ENCODE assay signal across 17 mouse cellular contexts in the genomic region with DNA sequence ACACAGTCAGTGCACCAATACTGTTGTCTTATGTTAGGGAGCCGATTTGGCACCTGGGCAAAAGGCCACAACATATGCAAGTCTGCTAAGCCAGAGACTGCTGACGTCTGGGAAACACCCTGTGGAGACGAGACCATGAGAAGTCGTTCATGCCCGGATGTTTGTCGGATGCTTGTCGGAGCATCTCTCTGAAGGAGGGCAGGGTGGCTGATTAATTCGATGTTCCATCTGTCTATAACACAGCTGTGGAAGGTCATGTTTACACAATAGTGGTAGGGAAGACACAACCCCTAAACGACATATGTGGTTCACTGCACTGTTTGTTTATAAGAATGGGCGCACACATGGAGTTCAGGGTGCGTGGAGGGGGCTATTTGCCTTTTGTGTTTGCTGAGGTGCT. TPM values are rescaled to one million over a fixed set of nuclear protein-coding genes. Genes with fewer than 3 reads are reported as not detected.
DNase-seq lines count a peak whose midpoint lies in the region; ATAC-seq lines count a peak whose summit lies in the region.
"Had no signal": no experiment of that assay in that cellular context is flagged by ENCODE, and none has a peak within 500 bp of the region (broad histone marks: within the 10 kb centered on the region; RNA-seq: fewer than 3 reads in every experiment).

No protein-coding gene starts in this region.

- no peaks in the 10 kb centered on the region; the same call in 1 of the 2 replicates for H3K4me1 ChIP-seq in hindbrain, embryonic 11.5 days (replicated peaks; ENCODE audit: control insufficient read depth, insufficient read depth, low read length)
- peaks cover 15% of the 10 kb centered on the region; the same call in 1 of the 2 replicates for H3K4me1 ChIP-seq in hindbrain, embryonic 14.5 days (replicated peaks; ENCODE audit: control insufficient read depth, insufficient read depth, low read length)
- peaks cover 26% of the 10 kb centered on the region for H3K4me1 ChIP-seq in lung, embryonic 16.5 days (replicated peaks; ENCODE audit: control insufficient read depth, insufficient read depth, low read length)
- H3K4me1 ChIP-seq in midbrain, embryonic 11.5 days (ENCODE audit: control insufficient read depth, insufficient read depth, low read length): no peaks in the 10 kb centered on the region
- 0 out of 2 replicates have a peak, but pooled peaks cover 7% of the 10 kb centered on the region for H3K4me1 ChIP-seq in midbrain, embryonic 14.5 days (ENCODE audit: control insufficient read depth, insufficient read depth, low read length)
- H3K4me1 ChIP-seq in intestine, embryonic 16.5 days (ENCODE audit: control insufficient read depth, insufficient read depth, low read length): no peaks in the 10 kb centered on the region
- H3K4me1 ChIP-seq: embryonic facial prominence, embryonic 12.5 days had no signal

- H3K9ac ChIP-seq in hindbrain, embryonic 11.5 days (ENCODE audit: low read depth, low read length): no peak overlapping the region
- H3K9ac ChIP-seq in hindbrain, embryonic 14.5 days: no peak overlapping the region
- H3K9ac ChIP-seq in lung, embryonic 16.5 days (ENCODE audit: low read length): no peak overlapping the region
- no peak overlapping the region for H3K9ac ChIP-seq in midbrain, embryonic 11.5 days (ENCODE audit: low read length)
- H3K9ac ChIP-seq in midbrain, embryonic 14.5 days (replicated peaks; ENCODE audit: low read length): no peak overlapping the region
- no peak overlapping the region for H3K9ac ChIP-seq in intestine, embryonic 16.5 days (ENCODE audit: low read depth, low read length)
- H3K9ac ChIP-seq: embryonic facial prominence, embryonic 12.5 days; forebrain, embryonic 15.5 days had no signal

- no peaks in the 10 kb centered on the region for H3K9me3 ChIP-seq in hindbrain, embryonic 11.5 days (ENCODE audit: control insufficient read depth, low read length)
- H3K9me3 ChIP-seq in hindbrain, embryonic 14.5 days (ENCODE audit: control insufficient read depth, low read length): no peaks in the 10 kb centered on the region
- H3K9me3 ChIP-seq in lung, embryonic 16.5 days (ENCODE audit: control insufficient read depth, low read length): no peaks in the 10 kb centered on the region
- H3K9me3 ChIP-seq in midbrain, embryonic 11.5 days (ENCODE audit: control insufficient read depth, low read length): no peaks in the 10 kb centered on the region
- no peaks in the 10 kb centered on the region for H3K9me3 ChIP-seq in midbrain, embryonic 14.5 days (ENCODE audit: control insufficient read depth, low read length)
- no peaks in the 10 kb centered on the region for H3K9me3 ChIP-seq in intestine, embryonic 16.5 days (ENCODE audit: control insufficient read depth, low read length)
- H3K9me3 ChIP-seq: embryonic facial prominence, embryonic 12.5 days; forebrain, embryonic 15.5 days; heart, embryonic 10.5 days had no signal

- no peak overlapping the region for H3K4me2 ChIP-seq in hindbrain, embryonic 11.5 days (replicated peaks; ENCODE audit: low read depth, low read length)
- H3K4me2 ChIP-seq in hindbrain, embryonic 14.5 days (replicated peaks): no peak overlapping the region
- no peak overlapping the region for H3K4me2 ChIP-seq in lung, embryonic 16.5 days (ENCODE audit: low read depth, low read length)
- H3K4me2 ChIP-seq in midbrain, embryonic 11.5 days: no peak overlapping the region
- H3K4me2 ChIP-seq in midbrain, embryonic 14.5 days (ENCODE audit: low read length): no peak overlapping the region
- no peak overlapping the region for H3K4me2 ChIP-seq in intestine, embryonic 16.5 days (ENCODE audit: low read depth, low read length)
- H3K4me2 ChIP-seq: embryonic facial prominence, embryonic 12.5 days; forebrain, embryonic 15.5 days had no signal

- H3K36me3 ChIP-seq in hindbrain, embryonic 11.5 days (ENCODE audit: control insufficient read depth, insufficient read depth, low read length): no peaks in the 10 kb centered on the region
- H3K36me3 ChIP-seq in hindbrain, embryonic 14.5 days (replicated peaks; ENCODE audit: control insufficient read depth, insufficient read depth): no peaks in the 10 kb centered on the region
- peaks cover 43% of the 10 kb centered on the region for H3K36me3 ChIP-seq in lung, embryonic 16.5 days (ENCODE audit: control insufficient read depth, insufficient read depth, low read length)
- H3K36me3 ChIP-seq in midbrain, embryonic 11.5 days (ENCODE audit: control insufficient read depth, insufficient read depth, low read length): no peaks in the 10 kb centered on the region
- no peaks in the 10 kb centered on the region for H3K36me3 ChIP-seq in midbrain, embryonic 14.5 days (ENCODE audit: control insufficient read depth, insufficient read depth, low read length)
- H3K36me3 ChIP-seq in intestine, embryonic 16.5 days (ENCODE audit: control insufficient read depth, insufficient read depth, low read length): peaks cover 4% of the 10 kb centered on the region; the same call in 1 of the 2 replicates
- H3K36me3 ChIP-seq: embryonic facial prominence, embryonic 12.5 days; forebrain, embryonic 15.5 days had no signal

- no peak overlapping the region for H3K4me3 ChIP-seq in hindbrain, embryonic 11.5 days (ENCODE audit: low read depth, low read length)
- no peak overlapping the region for H3K4me3 ChIP-seq in hindbrain, embryonic 14.5 days (replicated peaks; ENCODE audit: low read length)
- H3K4me3 ChIP-seq in lung, embryonic 16.5 days (ENCODE audit: low read length): no peak overlapping the region
- H3K4me3 ChIP-seq in midbrain, embryonic 11.5 days (ENCODE audit: low read depth, low read length): no peak overlapping the region
- no peak overlapping the region for H3K4me3 ChIP-seq in midbrain, embryonic 14.5 days (replicated peaks; ENCODE audit: low read depth, low read length)
- no peak overlapping the region for H3K4me3 ChIP-seq in intestine, embryonic 16.5 days (ENCODE audit: low read length)
- H3K4me3 ChIP-seq: embryonic facial prominence, embryonic 12.5 days; forebrain, embryonic 15.5 days; heart, embryonic 10.5 days had no signal

- H3K27me3 ChIP-seq in hindbrain, embryonic 11.5 days (ENCODE audit: control insufficient read depth, insufficient read depth, low read length): no peaks in the 10 kb centered on the region
- no peaks in the 10 kb centered on the region for H3K27me3 ChIP-seq in hindbrain, embryonic 14.5 days (ENCODE audit: control insufficient read depth, insufficient read depth, low read length)
- H3K27me3 ChIP-seq in lung, embryonic 16.5 days (ENCODE audit: control insufficient read depth, insufficient read depth, low read depth, low read length): no peaks in the 10 kb centered on the region
- no peaks in the 10 kb centered on the region for H3K27me3 ChIP-seq in midbrain, embryonic 11.5 days (ENCODE audit: control insufficient read depth, insufficient read depth, low read length)
- no peaks in the 10 kb centered on the region for H3K27me3 ChIP-seq in midbrain, embryonic 14.5 days (ENCODE audit: control insufficient read depth, insufficient read depth, low read length)
- no peaks in the 10 kb centered on the region for H3K27me3 ChIP-seq in intestine, embryonic 16.5 days (replicated peaks; ENCODE audit: control insufficient read depth, insufficient read depth, low read length)
- H3K27me3 ChIP-seq: embryonic facial prominence, embryonic 12.5 days; forebrain, embryonic 15.5 days had no signal

- DNase-seq in hindbrain, embryonic 11.5 days (ENCODE audit: low spot score): peak; percentile 42
- no peak for DNase-seq in hindbrain, embryonic 14.5 days (ENCODE audit: low spot score)
- DNase-seq in lung, postnatal 36 days: no peak
- DNase-seq in midbrain, embryonic 11.5 days (ENCODE audit: low spot score, missing footprints): no peak
- DNase-seq in midbrain, embryonic 14.5 days: no peak
- DNase-seq: adrenal gland, postnatal 14 days; cerebellum, adult 11-12 months; cerebellum, adult 9-10 months; gastrocnemius, postnatal 10 days; heart, adult 18-20 months; heart, postnatal 10 days; heart, postnatal 4 days had no signal

- no peak overlapping the region for H3K27ac ChIP-seq in hindbrain, embryonic 11.5 days (ENCODE audit: low read depth, low read length)
- no peak overlapping the region for H3K27ac ChIP-seq in hindbrain, embryonic 14.5 days
- H3K27ac ChIP-seq in lung, embryonic 16.5 days (ENCODE audit: low read length): no peak overlapping the region
- H3K27ac ChIP-seq in midbrain, embryonic 11.5 days (ENCODE audit: low read depth, low read length): no peak overlapping the region
- no peak overlapping the region for H3K27ac ChIP-seq in midbrain, embryonic 14.5 days (replicated peaks; ENCODE audit: low read depth, low read length)
- H3K27ac ChIP-seq in intestine, embryonic 16.5 days (ENCODE audit: low read length): no peak overlapping the region
- H3K27ac ChIP-seq: embryonic facial prominence, embryonic 12.5 days; forebrain, embryonic 15.5 days; heart, embryonic 10.5 days had no signal

- WGBS in hindbrain, embryonic 11.5 days: 48% methylated on average over 11 of the region's 11 CpGs
- WGBS in hindbrain, embryonic 14.5 days: 21% methylated on average over 11 of the region's 11 CpGs
- WGBS in lung, embryonic 16.5 days: 35% methylated on average over 11 of the region's 11 CpGs
- 63% methylated on average over 11 of the region's 11 CpGs for WGBS in midbrain, embryonic 11.5 days
- WGBS in midbrain, embryonic 14.5 days: 64% methylated on average over 11 of the region's 11 CpGs
- WGBS in intestine, embryonic 16.5 days: 50% methylated on average over 11 of the region's 11 CpGs

- ATAC-seq in hindbrain, embryonic 11.5 days (ENCODE audit: low FRiP score): no peak
- no peak for ATAC-seq in hindbrain, embryonic 14.5 days (ENCODE audit: low FRiP score)
- ATAC-seq in lung, embryonic 16.5 days (ENCODE audit: low read depth): peak; percentile 6; the same call in 1 of the 2 replicates
- ATAC-seq in midbrain, embryonic 11.5 days (ENCODE audit: low FRiP score): 0 out of 2 replicates have a peak, but pooled peaks have one; percentile 9
- no peak for ATAC-seq in midbrain, embryonic 14.5 days (ENCODE audit: low FRiP score, low TSS enrichment)
- peak; percentile 45 for ATAC-seq in intestine, embryonic 16.5 days
- ATAC-seq: forebrain, embryonic 15.5 days had no signal

RNA-seq across cellular contexts. Expression of a gene that starts 25.0 kb away (rescaled TPM):
- 3.3 and 4.4 TPM in 2 replicates for polyA plus RNA-seq in hindbrain, embryonic 11.5 days (2014; fragmentation: Nextera tagmentation; extraction: Ambion mirVana)
- 2.6 and 2.9 TPM in 2 replicates for polyA plus RNA-seq in hindbrain, embryonic 14.5 days (2014; fragmentation: Nextera tagmentation; extraction: Ambion mirVana)
- 102 and 112 TPM in 2 replicates for polyA plus RNA-seq in lung, embryonic 16.5 days (2015; fragmentation: Nextera tagmentation; extraction: Ambion mirVana)
- 3.8 and 3.9 TPM in 2 replicates for polyA plus RNA-seq in midbrain, embryonic 11.5 days (2014; fragmentation: Nextera tagmentation; extraction: Ambion mirVana)
- polyA plus RNA-seq in midbrain, embryonic 14.5 days (2014; fragmentation: Nextera tagmentation; extraction: Ambion mirVana): 1.2 and 1.8 TPM in 2 replicates
- 26.7 and 29.7 TPM in 2 replicates for polyA plus RNA-seq in intestine, embryonic 16.5 days (2015; fragmentation: Nextera tagmentation; extraction: Ambion mirVana)

RNA-seq across cellular contexts. Expression of a gene that starts 29.4 kb away (rescaled TPM):
- 174 and 183 TPM in 2 replicates for polyA plus RNA-seq in hindbrain, embryonic 11.5 days (2014; fragmentation: Nextera tagmentation; extraction: Ambion mirVana)
- polyA plus RNA-seq in hindbrain, embryonic 14.5 days (2014; fragmentation: Nextera tagmentation; extraction: Ambion mirVana): 148 and 149 TPM in 2 replicates
- 162 and 173 TPM in 2 replicates for polyA plus RNA-seq in lung, embryonic 16.5 days (2015; fragmentation: Nextera tagmentation; extraction: Ambion mirVana)
- polyA plus RNA-seq in midbrain, embryonic 11.5 days (2014; fragmentation: Nextera tagmentation; extraction: Ambion mirVana): 170 and 171 TPM in 2 replicates
- polyA plus RNA-seq in midbrain, embryonic 14.5 days (2014; fragmentation: Nextera tagmentation; extraction: Ambion mirVana): 158 and 179 TPM in 2 replicates
- polyA plus RNA-seq in intestine, embryonic 16.5 days (2015; fragmentation: Nextera tagmentation; extraction: Ambion mirVana): 172 and 194 TPM in 2 replicates

RNA-seq across cellular contexts. Expression of a gene that starts 56.5 kb away (rescaled TPM):
- 432 and 442 TPM in 2 replicates for polyA plus RNA-seq in hindbrain, embryonic 11.5 days (2014; fragmentation: Nextera tagmentation; extraction: Ambion mirVana)
- polyA plus RNA-seq in hindbrain, embryonic 14.5 days (2014; fragmentation: Nextera tagmentation; extraction: Ambion mirVana): 372 and 509 TPM in 2 replicates
- 455 and 526 TPM in 2 replicates for polyA plus RNA-seq in lung, embryonic 16.5 days (2015; fragmentation: Nextera tagmentation; extraction: Ambion mirVana)
- 443 and 494 TPM in 2 replicates for polyA plus RNA-seq in midbrain, embryonic 11.5 days (2014; fragmentation: Nextera tagmentation; extraction: Ambion mirVana)
- 409 and 512 TPM in 2 replicates for polyA plus RNA-seq in midbrain, embryonic 14.5 days (2014; fragmentation: Nextera tagmentation; extraction: Ambion mirVana)
- 471 and 487 TPM in 2 replicates for polyA plus RNA-seq in intestine, embryonic 16.5 days (2015; fragmentation: Nextera tagmentation; extraction: Ambion mirVana)

Comparison
In these comparisons a context has a peak if more than half of its experiments do, and no peak if none do; other contexts are left out.
1. ATAC-seq: peak in lung, embryonic 16.5 days (single experiment), midbrain, embryonic 11.5 days (single experiment) and intestine, embryonic 16.5 days (single experiment); none in hindbrain, embryonic 11.5 days (single experiment), hindbrain, embryonic 14.5 days (single experiment) and midbrain, embryonic 14.5 days (single experiment).